Mouse (Mus musculus) left cerebral cortex, postnatal 14 days (tissue): Measurements from ENCODE around the gene Selenon. TPM values are rescaled to one million over a fixed set of nuclear protein-coding genes. Genes with fewer than 3 reads are reported as not detected.

Experiments used
- DNase-seq, 2 experiments: peaks; one replicate each; pipeline ENCODE4 v3.0.0; 2021 to 2022; ENCODE audit warnings: low spot score in 2 of 2, mixed read lengths in 1 of 2
- intact Hi-C: fragments of 180-260 bp; cut with DNase I; formaldehyde crosslinking; loops from one replicate; pipeline ENCODE4 v1.15.1; 2025
- long read RNA-seq, 2 experiments: library from polyadenylated mRNA; stranded (forward); transcript quantifications; one replicate each; pipeline ENCODE4 v2.0.0; 2021
- total RNA-seq, 2 experiments: library from RNA; stranded (reverse); gene quantifications; 2 replicates each; pipeline ENCODE4 v1.2.3; 2021

Selenon gene
- 10 to 100 TPM; 19.2 to 20.1 TPM for total RNA-seq
- long read RNA-seq, experiment 1, transcript Selenon-201 (12 exons, 3,445 nt), result major isoform, 17 of 29 reads
- long read RNA-seq, experiment 1, partial matches to known transcripts, result 4 of 29 reads
- long read RNA-seq, experiment 1, other reads (novel, unspliced or antisense), result 8 of 29 reads
- long read RNA-seq, experiment 2, transcript Selenon-201 (12 exons, 3,445 nt), result major isoform, 17 of 32 reads
- long read RNA-seq, experiment 2, partial matches to known transcripts, result 4 of 32 reads
- long read RNA-seq, experiment 2, other reads (novel, unspliced or antisense), result 11 of 32 reads

GRCm38 (mm10) chr4:134551494-134552316 lies at the start of gene Selenon:
Gene Selenon (minus strand): TSS chr4:134552166.
- intact Hi-C loops, result no loop called here
- DNase-seq, result peak in 1 of 2 experiments; percentile 44

GRCm38 (mm10) chr4:134601404-134601803 lies 49.4 kb upstream of the Selenon start:
- intact Hi-C loops, result no loop called here
- DNase-seq, result no peak

DNA sequence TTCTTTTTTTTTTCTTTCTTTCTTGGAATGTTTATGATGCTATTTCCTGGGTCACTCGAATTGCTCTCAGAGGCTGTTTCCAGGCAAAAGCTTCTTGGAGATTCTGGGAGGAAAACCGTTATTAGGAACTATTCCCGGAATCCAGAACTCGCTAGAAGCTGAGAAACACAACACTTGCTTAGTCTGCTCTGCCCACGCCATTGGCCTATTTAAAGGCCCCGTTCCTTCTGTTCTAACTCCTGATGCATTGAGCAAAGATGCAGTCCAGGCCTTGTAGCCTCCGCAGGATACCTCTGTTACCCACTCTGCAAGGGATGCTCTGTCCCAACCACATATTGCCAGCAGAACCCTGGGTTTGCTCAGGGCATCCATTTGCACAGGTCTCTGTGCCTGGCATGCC lies 48.8 kb upstream of the Selenon start:
- intact Hi-C loops, result no loop called here
- peak in 1 of 2 experiments; percentile 47 for DNase-seq

- no peak for DNase-seq
- intact Hi-C loops, result no loop called here
Observed at GRCm38 (mm10) chr4:134600060-134600459, 48.1 kb upstream of the Selenon start.

DNA sequence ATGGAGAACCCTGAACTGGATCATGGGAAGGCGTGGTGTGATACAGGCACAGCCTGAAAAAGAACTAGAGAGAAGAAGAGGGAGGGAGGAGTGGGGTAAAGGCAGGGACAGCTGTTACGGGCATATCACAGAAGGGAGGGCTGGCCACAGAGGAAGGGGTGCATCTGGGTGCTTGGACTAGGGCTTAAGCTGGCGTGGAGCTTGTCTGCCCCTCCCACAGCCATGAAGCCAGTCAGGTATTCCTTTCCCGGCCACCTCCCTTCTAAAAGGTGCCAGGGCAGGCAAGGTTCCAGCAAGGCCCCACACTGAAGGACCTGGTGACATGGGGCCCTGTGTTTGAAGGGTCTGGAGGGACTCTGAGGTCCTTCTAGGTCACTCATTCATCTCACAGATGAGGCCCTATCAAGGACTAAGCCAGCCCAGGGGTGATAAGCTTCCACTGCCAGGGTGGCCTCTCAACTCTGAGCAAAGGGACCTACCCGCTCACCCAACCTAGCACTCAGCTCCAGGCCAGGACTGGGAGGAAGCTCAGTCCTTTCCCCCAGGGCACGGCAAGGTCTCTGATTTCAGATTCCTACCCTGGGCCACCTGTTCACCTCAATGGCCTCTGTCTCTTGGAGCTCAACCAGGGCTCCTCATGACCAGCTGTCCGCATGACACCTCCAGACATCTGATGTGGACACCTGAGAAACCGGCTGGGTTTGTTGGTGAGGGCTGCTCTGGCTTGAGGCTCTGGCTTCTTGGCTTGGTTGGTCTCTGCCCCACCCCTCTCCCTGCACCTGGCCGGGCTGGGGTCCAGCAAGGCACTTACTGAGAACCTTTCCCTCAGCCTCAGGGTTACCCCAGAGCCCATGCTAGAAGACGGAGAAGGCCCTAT lies 45.1 kb upstream of the Selenon start:
- DNase-seq, result no peak
- intact Hi-C loops, result no loop called here

DNA sequence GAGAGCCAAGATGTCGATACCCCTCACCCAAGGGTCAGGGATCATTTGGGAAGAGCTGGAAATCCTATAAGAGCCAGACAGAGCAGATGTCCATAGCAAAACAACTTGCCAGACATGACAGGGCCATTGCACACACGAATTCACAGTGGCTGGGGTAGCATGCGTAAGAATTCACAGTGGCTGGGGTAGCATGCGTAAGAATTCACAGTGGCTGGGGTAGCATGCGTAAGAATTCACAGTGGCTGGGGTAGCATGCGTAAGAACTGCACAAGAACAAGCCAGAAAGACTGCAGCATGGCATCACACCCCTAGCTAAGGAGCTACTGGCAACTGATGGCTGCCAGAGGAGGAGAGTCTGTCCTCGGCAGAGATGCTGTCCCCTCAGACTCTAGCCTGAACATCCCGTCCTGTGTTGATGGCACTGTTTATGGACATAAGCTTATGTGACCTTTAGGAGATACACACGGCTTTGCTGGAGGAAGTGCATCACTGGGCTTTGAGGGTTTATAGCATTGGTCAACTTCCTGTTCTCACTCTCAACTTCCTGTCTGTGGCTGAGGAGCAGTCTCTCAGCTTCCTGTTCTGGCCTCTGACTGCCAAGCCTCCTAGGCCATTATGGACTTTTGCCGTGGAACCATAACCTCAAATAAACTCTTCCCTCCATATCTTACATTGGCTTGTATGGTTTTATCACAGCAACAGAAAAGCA lies 42.9 kb upstream of the Selenon start:
- DNase-seq, result no peak
- intact Hi-C loops, result no loop called here

- no peak for DNase-seq
- intact Hi-C loops, result no loop called here
Observed at GRCm38 (mm10) chr4:134592442-134592841, 40.5 kb upstream of the Selenon start.

GRCm38 (mm10) chr4:134591506-134592061 lies 39.6 kb upstream of the Selenon start:
- intact Hi-C loops, result no loop called here
- peak in 1 of 2 experiments; percentile 58 for DNase-seq

DNA sequence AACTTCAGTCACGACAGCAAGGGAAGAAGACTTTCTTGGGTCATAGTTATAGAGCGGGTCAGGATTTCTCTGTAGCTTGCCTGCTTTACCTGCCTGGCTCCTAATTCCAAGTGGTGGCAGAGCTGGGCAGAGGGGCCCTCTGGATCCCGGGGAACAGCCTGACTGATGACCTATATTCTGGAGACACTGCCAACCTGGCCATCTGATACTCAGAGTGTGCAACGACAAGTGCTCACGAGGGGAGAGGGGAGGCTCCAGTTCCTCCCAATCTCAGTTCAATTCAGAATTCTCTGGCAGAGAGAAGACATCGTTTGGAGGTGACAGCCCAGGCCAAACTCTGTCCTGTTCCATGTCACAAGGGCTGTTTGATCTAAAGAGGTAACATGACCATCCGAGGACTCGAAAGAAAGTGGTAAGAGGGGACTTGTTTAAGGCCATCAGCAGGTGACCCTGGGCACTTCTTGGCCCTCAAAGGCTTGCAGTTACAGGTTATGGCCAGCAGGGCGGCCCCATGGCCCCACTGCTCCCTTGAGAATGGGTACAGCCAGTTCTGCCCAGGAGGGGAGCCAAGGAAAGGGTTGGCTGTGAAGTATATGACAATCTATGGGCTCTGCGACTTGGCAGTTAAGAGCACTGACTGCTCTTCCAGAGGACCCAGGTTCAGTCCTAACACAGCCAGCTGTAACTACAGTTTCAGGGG lies 38.4 kb upstream of the Selenon start:
- DNase-seq, result no peak
- intact Hi-C loops, result no loop called here

GRCm38 (mm10) chr4:134589786-134590185 lies 37.8 kb upstream of the Selenon start:
- DNase-seq, result no peak
- intact Hi-C loops, result no loop called here

DNA sequence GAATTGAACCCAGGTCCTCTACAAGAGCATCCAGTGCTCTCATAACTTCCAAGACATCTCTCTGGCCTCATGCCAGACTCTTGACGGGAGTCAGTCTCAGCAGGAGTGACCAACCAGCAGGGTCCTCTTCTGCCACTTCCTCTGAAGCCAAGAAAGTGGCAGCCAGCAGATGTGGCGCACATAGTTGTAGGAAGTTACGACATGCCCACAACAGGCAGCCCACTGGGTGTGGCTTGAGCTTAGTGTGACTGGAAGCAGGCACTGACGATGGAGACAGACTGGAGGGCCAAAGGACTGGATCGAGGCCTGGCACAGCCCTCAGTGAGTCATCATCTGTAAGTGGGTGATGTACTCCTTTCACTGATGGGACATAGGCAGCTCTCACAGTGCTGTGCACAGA lies 37.0 kb upstream of the Selenon start:
- DNase-seq, result no peak
- intact Hi-C loops, result no loop called here

GRCm38 (mm10) chr4:134588287-134588686 lies 36.3 kb upstream of the Selenon start:
- DNase-seq, result no peak
- intact Hi-C loops, result no loop called here

DNA sequence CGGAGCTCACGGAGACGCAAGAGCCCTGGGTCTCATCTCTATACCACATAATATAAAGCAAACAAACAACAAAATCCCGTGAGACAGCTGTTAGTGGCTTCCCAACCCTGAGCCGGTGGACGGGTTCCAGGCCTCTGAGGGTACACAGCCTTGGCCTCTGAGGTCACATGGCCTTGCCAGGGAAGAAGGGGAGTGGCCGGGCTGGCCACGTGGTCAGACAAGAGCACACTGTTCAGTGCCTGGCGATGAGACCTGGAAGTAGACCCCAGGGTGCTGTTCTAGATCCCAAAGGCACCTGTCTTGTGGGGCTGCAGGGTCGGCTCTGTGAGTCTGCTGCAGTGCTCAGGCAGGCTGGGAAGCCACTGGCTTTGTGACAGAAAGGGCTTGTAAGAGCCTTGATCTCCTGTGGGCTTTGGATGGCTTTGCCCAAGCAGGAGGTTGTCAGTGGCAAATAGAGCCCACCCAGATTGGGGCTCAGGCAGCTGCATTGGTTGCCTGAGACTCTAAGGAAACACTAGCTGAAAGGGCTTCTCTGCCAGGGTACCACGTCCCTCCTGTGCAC lies 35.8 kb upstream of the Selenon start:
- no peak for DNase-seq
- intact Hi-C loops, result no loop called here

DNA sequence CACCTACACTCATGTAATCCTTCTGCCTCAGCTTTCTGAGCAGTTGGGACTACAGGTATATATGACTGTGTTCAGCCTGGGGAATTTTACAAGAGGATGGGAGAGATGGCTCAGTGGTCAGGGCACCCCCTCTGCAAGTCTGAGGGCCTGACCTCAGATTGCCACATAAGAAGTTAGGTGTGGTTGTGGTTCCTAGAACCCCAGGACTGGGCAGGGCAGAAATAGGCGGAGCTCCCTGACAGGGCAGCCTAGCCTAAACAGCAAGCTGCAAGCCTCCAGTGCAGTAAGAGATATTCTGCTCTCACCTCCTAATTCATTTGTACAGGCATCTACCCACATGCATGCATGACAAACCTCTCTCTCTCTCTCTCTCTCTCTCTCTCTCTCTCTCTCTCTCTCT lies 34.7 kb upstream of the Selenon start:
- no peak for DNase-seq
- intact Hi-C loops, result no loop called here

DNA sequence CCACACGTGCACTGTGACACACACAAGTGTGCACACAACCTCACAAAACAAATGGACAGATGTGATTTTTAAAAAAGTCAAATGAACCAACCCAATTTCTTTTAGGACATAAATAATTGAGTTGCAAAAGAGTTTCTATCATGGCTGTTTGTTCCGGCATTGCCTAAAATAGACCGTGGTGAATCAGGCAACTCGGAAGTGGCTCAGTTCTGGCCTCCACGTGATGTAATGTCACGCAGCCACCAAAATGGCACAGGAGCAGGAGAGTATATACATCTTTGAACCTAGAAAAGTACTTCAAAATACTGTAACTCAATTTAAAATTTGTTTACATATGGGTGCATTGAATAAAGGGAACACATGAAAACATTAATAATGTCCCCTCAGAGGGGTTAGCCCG lies 34.2 kb upstream of the Selenon start:
- intact Hi-C loops, result no loop called here
- DNase-seq, result no peak

DNA sequence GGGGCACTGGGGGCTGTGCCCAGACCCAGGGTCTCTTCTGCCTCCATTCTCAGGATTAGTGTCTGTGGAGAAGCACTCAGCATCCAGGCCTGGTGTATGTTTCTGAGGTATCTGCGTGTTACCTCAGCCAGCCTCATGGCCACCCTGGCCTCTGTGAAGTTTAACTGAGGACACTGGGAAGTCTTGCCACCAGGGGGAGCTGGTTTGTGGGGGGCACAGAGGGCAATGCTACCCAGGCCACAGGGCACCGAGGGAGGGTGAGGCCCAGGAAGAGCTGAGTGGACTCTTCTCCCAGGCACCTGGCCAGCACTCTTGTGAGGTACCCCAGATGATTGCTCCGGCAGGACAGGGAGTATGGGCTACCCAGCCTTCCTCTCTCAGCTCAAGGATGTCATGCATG lies 31.5 kb upstream of the Selenon start:
- DNase-seq, result no peak
- intact Hi-C loops, result loop anchor here (5.0 kb wide), 1 partner anchor 49 kb away; no protein-coding TSS in a partner anchor

DNA sequence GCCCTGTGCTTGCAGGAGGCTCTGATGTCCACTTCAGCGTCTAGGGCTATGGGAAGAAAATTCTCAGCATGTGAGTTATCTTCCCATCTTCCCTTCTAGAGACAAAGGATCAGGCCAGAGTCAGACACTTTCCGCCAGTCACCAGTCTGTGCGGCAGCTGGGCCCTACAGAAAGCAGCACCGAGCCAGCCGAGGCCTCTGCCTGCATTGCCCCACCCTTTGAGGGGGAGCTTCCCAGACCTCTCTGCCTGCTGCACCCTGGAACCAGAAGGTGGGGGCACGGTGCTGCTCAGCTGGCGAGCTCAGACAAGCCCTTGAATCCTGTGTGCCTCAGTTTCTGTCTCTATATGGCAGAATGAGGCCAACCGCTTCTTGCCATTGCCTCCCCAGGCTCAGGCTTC lies 29.4 kb upstream of the Selenon start:
- no peak for DNase-seq
- intact Hi-C loops, result loop anchor here (5.0 kb wide), 1 partner anchor 51 kb away; no protein-coding TSS in a partner anchor
